Mouse (Mus musculus) embryonic facial prominence, embryonic 14.5 days (tissue): ENCODE measurements at regions not wholly inside any gene's neighbourhood (a gene's known extent, or its start where the extent isn't known, plus 50 kb on each side); places are given as distances from the start of the nearest gene placed in this dataset.

Experiments
- ATAC-seq: fragments of 200-750 bp; cut with Nextera tagmentation; 2 replicates; pipeline ENCODE4 v1.8.0; 2017; ENCODE audit warnings: low read depth, moderate number of reproducible peaks, moderate TSS enrichment
- DNase-seq: peaks from one replicate; pipeline ENCODE4 v3.0.0-alpha.2; 2015; ENCODE audit warnings: low spot score
- H3K27ac ChIP-seq: fragments of 300-500 bp; sonication (generic); replicated peaks from 2 replicates; pipeline ENCODE4 v1.5.1; 2014; ENCODE audit warnings: low read depth, mild to moderate bottlenecking, low read length, moderate library complexity
- H3K27me3 ChIP-seq: fragments of 300-500 bp; sonication (generic); replicated peaks from 2 replicates; pipeline ENCODE4 v1.6.1; 2014; ENCODE audit warnings: low read length; ENCODE audit not compliant: control insufficient read depth, insufficient read depth
- H3K36me3 ChIP-seq: fragments of 300-500 bp; sonication (generic); 2 replicates; pipeline ENCODE4 v1.6.1; 2014; ENCODE audit warnings: low read length, mixed read lengths; ENCODE audit not compliant: control insufficient read depth, insufficient read depth
- H3K4me1 ChIP-seq: fragments of 300-500 bp; sonication (generic); 2 replicates; pipeline ENCODE4 v1.6.1; 2014; ENCODE audit warnings: antibody characterized with exemption, low read length; ENCODE audit not compliant: control insufficient read depth, insufficient read depth
- H3K4me2 ChIP-seq: fragments of 300-500 bp; sonication (generic); 2 replicates; pipeline ENCODE4 v1.6.1; 2014; ENCODE audit warnings: low read depth, mild to moderate bottlenecking, low read length, moderate library complexity, mixed read lengths
- H3K4me3 ChIP-seq: fragments of 300-500 bp; sonication (generic); 2 replicates; pipeline ENCODE4 v1.5.1; 2014; ENCODE audit warnings: low read depth, mild to moderate bottlenecking, low read length
- H3K9ac ChIP-seq: fragments of 300-500 bp; sonication (generic); 2 replicates; pipeline ENCODE4 v1.6.1; 2014; ENCODE audit warnings: low read depth, mild to moderate bottlenecking, low read length, moderate library complexity, mixed read lengths
- H3K9me3 ChIP-seq: fragments of 300-500 bp; sonication (generic); 2 replicates; pipeline ENCODE4 v1.6.1; 2016; ENCODE audit warnings: low read length; ENCODE audit not compliant: control insufficient read depth
- WGBS: fragments of 180-500 bp; shearing (Covaris S2); extraction: QIAGEN DNeasy Blood & Tissue Kit; methylation state at CpG from one replicate; pipeline ENCODE4 v1.1.7; 2014; 5-methylcytosine and 5-hydroxymethylcytosine counted together

- Histone ChIP-seq H3K9me3 (no peaks in the 10 kb centered on the region), H3K27me3 (no peaks in the 10 kb centered on the region), H3K4me3 (no peak overlapping the region), H3K9ac (no peak overlapping the region), H3K27ac (no peak overlapping the region), H3K4me2 (no peak overlapping the region), H3K4me1 (no peaks in the 10 kb centered on the region), H3K36me3 (no peaks in the 10 kb centered on the region)
- no peak for ATAC-seq
- 69% methylated on average over 4 of the region's 4 CpGs for WGBS
- peak; percentile 18 for DNase-seq
These were observed 60.1 kb downstream of the Fam47c start for GRCm38 (mm10) chrX:78797642-78798041.
